Mouse (Mus musculus) urinary bladder, adult 2 months (tissue): Measurements from ENCODE around the gene Noxo1. TPM values are rescaled to one million over a fixed set of nuclear protein-coding genes. Genes with fewer than 3 reads are reported as not detected.
"Not testable (repeated sequence)": the region's sequence is repeated elsewhere in the genome, so short reads cannot be mapped to it uniquely, and the experiment has no call there.

Experiments
- DNase-seq: peaks from one replicate; pipeline ENCODE4 v3.0.0; 2022; ENCODE audit warnings: low spot score
- polyA plus RNA-seq: library from polyadenylated mRNA; depleted of rRNA; stranded (reverse); fragments of >200 nt; gene quantifications from 2 replicates; pipeline ENCODE4 v1.2.3, GENCODE M21; 2012

Noxo1 gene
- polyA plus RNA-seq, 1 experiment, result 10.7 TPM

- DNase-seq, result peak; percentile 87
Observed at GRCm38 (mm10) chr17:24719494-24720222, 23.6 kb downstream of the Noxo1 start.

GRCm38 (mm10) chr17:24720616-24721015 is 24.6 kb downstream of the Noxo1 start:
- not testable (repeated sequence) for DNase-seq

- not testable (repeated sequence) for DNase-seq
Observed at GRCm38 (mm10) chr17:24721383-24721955, 25.4 kb downstream of the Noxo1 start.

DNA sequence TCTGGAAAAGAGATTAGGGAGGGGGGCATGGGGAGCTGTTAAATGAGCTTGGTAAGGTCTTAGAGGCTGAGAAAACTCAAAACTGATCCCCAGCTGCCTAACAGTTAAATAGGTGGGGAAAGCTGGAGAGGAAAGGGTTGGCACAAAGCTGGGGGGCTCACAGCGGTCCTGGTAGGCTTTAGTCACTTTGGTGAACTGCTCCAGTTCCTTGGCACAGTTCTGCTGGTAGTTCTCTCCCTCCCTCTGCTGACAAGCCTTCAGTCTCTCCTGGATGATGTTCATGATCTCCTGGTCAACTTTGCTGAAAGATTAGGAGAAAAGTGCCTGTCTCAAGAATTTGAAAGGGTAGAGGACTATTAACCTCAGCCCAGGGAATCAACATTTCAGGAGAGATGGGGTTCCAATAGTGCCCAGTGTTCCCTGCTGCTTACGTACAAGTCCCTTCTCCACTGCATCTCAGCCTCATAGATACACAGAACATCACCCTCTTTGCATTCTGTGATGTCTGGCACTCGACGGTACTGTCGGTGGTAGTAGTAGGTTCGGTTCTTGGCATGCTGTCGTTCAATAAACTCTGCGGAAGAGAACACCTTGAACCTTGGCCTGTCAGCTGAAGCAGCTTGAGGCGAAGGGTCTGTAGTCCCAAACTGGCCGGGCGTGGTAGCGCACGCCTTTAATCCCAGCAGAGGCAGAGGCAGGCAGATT is 26.3 kb downstream of the Noxo1 start:
- DNase-seq, result no peak

GRCm38 (mm10) chr17:24723122-24723880 is 27.3 kb downstream of the Noxo1 start:
- DNase-seq, result no peak

DNA sequence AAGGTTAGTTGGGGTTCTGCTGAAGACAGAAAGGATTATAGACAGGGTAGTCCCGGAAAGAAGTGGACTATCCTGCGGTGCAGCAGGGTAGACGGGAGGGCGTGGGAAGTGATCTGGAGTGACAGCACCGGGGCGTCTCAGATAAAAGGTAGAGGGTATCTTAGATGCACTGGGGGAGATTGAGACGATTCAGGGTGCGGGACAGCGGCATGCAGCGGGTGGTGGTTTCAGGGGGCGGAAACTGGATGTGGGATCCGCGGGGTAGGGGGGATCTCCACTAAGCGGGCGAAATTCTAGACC is 27.8 kb downstream of the Noxo1 start:
- DNase-seq, result no peak

DNA sequence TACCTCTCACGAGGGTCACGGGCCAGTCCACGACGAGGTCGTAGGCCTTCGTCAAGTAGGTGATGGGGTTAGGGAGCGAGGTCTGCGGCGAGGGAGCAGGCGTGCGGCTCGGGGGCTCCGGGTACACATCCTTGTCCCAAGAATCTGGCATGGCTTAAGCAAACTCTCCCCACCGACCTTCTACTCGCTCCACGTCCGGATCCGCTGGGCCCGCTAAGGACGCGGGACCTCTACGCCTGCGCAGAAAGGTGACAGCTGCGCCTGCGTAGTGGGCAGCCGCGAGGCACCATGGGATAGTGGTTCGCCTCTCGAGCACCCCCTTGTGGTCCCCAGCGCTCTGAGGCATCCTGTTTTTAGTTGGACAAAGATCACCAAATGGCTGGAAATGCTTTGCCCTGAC is 28.1 kb downstream of the Noxo1 start, which contains the start of gene Ndufb10:
TSS of gene Ndufb10 (minus strand) at position 295 of the 400 bp plus-strand sequence.
- peak; percentile 98 for DNase-seq

GRCm38 (mm10) chr17:24725637-24726390 is 29.8 kb downstream of the Noxo1 start:
- no peak for DNase-seq

DNA sequence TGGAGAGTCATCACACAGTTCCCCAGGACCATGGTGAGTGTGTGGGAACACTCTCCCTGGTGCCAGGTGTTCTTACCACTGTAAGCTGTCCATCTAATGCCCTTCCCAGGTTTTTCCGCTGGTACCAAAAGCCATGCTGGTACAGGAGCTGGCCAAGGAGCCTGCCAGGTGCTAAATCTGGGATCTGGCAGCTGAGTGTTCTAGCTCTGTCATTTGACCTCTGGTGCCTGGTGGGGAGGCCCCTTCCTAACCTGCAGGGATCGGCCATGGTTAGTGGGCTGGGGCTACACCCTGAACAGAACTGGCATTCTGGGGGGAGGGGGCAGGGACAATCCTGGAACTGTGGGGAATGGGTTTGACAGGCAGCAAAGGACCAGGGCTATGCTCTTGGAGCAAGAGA is 31.6 kb downstream of the Noxo1 start, which contains the start of gene Rpl3l:
TSS of gene Rpl3l (plus strand) at position 203 of the 400 bp plus-strand sequence.
- no peak for DNase-seq

- DNase-seq, result no peak
Observed at GRCm38 (mm10) chr17:24728184-24728583, 32.1 kb downstream of the Noxo1 start.

- DNase-seq, result no peak
Observed at GRCm38 (mm10) chr17:24729067-24729466, 33.0 kb downstream of the Noxo1 start.

GRCm38 (mm10) chr17:24730787-24731186 is 34.8 kb downstream of the Noxo1 start:
- DNase-seq, result no peak

DNA sequence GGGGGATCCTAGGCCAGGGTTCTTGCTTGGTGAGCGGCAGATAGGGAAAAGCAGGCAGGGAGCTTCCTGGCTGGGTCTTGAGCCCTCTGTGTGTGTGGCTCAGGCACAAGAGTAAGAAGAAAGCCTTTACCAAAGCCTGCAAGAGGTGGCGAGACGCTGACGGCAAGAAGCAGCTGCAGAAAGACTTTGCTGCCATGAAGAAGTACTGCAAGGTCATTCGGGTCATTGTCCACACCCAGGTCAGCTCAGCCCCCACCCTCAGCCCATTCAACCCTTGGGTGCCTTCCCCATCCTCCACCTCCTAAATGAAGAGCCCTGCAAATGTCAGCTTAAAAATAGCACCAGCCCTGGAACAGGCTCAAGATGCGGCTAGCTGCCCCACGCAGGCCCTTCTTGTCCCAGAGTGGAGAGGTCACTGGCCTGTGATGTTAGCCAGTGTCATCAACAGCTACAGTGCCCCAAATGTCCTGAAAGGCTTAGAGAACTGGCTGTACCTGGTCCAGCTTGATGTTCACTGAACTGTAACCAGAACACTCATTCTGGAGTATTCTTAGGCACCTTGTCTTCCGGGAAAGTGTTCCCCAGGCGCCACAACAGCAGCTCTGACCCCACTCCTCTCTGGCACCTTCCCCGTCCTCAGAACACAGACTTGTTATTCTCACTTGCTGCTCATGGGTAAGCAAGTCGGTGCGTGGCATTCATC is 36.4 kb downstream of the Noxo1 start:
- no peak for DNase-seq

DNA sequence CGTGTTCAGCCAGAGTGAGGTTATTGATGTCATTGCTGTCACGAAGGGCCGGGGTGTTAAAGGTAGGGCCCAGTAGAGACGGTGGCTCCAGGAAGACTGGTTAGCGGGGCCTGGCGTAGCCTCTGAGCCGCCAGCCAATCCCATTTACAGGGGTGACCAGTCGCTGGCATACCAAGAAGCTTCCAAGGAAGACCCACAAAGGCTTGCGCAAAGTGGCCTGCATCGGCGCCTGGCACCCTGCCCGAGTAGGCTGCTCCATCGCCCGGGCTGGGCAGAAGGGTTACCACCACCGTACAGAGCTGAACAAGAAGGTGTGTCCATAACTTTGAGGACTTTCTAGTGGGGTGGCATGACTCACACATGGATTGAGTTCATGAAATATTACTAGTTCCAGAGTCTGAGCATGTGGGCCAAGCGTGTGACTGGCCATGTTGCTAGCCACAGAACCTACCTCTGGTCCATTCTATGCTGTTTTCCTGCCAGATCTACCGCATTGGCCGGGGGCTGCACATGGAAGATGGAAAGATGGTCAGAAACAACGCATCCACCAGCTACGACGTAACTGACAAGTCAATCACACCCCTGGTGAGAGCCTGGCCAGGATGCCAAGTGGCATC is 37.5 kb downstream of the Noxo1 start:
- DNase-seq, result no peak

- no peak for DNase-seq
Observed at GRCm38 (mm10) chr17:24734513-24734912, 38.5 kb downstream of the Noxo1 start.

DNA sequence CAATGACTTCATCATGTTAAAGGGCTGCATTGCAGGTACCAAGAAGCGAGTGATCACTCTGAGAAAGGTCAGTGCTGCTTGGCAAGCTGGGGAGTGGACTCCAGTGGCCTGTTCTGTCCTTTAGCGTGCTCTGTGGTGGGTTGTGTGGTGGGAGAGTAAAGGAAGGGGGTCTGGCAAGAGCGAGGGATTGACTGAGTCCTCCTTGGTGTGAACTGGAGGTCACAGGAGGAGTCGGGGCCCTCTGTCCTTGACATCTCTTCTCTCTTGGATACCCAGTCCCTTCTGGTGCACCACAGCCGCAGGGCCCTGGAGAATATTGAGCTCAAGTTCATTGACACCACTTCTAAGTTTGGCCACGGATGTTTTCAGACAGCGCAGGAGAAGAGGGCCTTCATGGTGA is 39.4 kb downstream of the Noxo1 start:
- DNase-seq, result no peak

GRCm38 (mm10) chr17:24736330-24737051 is 40.5 kb downstream of the Noxo1 start, which contains the start of gene Msrb1:
TSS of gene Msrb1 (plus strand) at chr17:24736642.
- peak; percentile 75 for DNase-seq

GRCm38 (mm10) chr17:24737135-24737810 is 41.2 kb downstream of the Noxo1 start:
- DNase-seq, result no peak

DNA sequence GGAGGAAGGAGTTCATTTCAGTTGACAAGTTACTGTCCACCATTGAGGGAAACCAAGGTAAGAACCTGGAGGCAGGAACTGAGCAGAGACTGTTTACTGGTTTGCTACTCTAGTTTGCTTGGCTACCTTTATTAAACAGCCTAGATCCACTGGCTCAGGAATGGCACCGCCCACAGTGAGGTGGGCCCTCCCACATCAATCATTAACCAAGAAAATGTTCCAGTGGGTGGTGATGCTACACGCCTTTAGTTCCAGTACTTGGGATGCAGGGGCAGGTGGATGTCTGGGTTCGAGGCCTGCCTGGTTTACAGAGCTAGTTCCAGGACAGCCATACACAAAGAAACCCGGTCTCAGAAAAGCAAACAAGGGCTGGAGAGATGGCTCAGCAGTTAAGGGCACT is 42.2 kb downstream of the Noxo1 start:
- no peak for DNase-seq
